Mouse (Mus musculus) kidney, postnatal 0 days (tissue): ENCODE data around the gene Dleu7. TPM values are rescaled to one million over a fixed set of nuclear protein-coding genes. Genes with fewer than 3 reads are reported as not detected.

Experiments
- ATAC-seq: fragments of 200-750 bp; cut with Nextera tagmentation; replicated peaks from 2 replicates; pipeline ENCODE4 v1.8.0; 2017; ENCODE audit warnings: low read depth, moderate number of reproducible peaks, moderate TSS enrichment, moderate library complexity; ENCODE audit not compliant: low FRiP score
- DNase-seq: peaks from one replicate; pipeline ENCODE4 v3.0.0-alpha.2; 2016; ENCODE audit warnings: low spot score
- H3K27ac ChIP-seq: fragments of 300-500 bp; sonication (generic); 2 replicates; pipeline ENCODE4 v1.5.1; 2014; ENCODE audit warnings: mild to moderate bottlenecking
- H3K27me3 ChIP-seq: fragments of 300-500 bp; sonication (generic); 2 replicates; pipeline ENCODE4 v1.6.1; 2014; ENCODE audit warnings: low read length, mixed read lengths; ENCODE audit not compliant: insufficient read depth
- H3K36me3 ChIP-seq: fragments of 300-500 bp; sonication (generic); 2 replicates; pipeline ENCODE4 v1.6.1; 2014; ENCODE audit warnings: low read length, mixed read lengths; ENCODE audit not compliant: insufficient read depth
- H3K4me1 ChIP-seq: fragments of 300-500 bp; sonication (generic); replicated peaks from 2 replicates; pipeline ENCODE4 v1.6.1; 2014; ENCODE audit warnings: antibody characterized with exemption, low read length, mixed read lengths; ENCODE audit not compliant: insufficient read depth
- H3K4me2 ChIP-seq: fragments of 300-500 bp; sonication (generic); 2 replicates; pipeline ENCODE4 v1.6.1; 2014; ENCODE audit warnings: mild to moderate bottlenecking, low read length, moderate library complexity, mixed read lengths
- H3K4me3 ChIP-seq: fragments of 300-500 bp; sonication (generic); replicated peaks from 2 replicates; pipeline ENCODE4 v1.5.1; 2014; ENCODE audit warnings: low read depth, low read length
- H3K9ac ChIP-seq: fragments of 300-500 bp; sonication (generic); 2 replicates; pipeline ENCODE4 v1.6.1; 2014; ENCODE audit warnings: low read depth, low read length
- H3K9me3 ChIP-seq: fragments of 300-500 bp; sonication (generic); replicated peaks from 2 replicates; pipeline ENCODE4 v1.6.1; 2016; ENCODE audit warnings: low read length, inconsistent platforms, mixed read lengths
- CTCF ChIP-seq: IDR thresholded peaks from 2 replicates; pipeline ENCODE4 v1.5.1; 2016; ENCODE audit warnings: antibody characterized with exemption, low read depth, mild to moderate bottlenecking, moderate library complexity
- WGBS: fragments of 180-500 bp; shearing (Covaris S2); extraction: QIAGEN DNeasy Blood & Tissue Kit; methylation state at CpG from one replicate; pipeline ENCODE4 v1.1.7; 2014; 5-methylcytosine and 5-hydroxymethylcytosine counted together
- polyA plus RNA-seq: library from polyadenylated mRNA; unstranded; fragments of >200 nt; fragmentation: Nextera tagmentation; extraction: Ambion mirVana; gene quantifications from 2 replicates; pipeline ENCODE4 v1.2.1, GENCODE M21; 2015

Dleu7 gene
- polyA plus RNA-seq, 1 experiment from 2014 or later = 8.7 TPM

DNA sequence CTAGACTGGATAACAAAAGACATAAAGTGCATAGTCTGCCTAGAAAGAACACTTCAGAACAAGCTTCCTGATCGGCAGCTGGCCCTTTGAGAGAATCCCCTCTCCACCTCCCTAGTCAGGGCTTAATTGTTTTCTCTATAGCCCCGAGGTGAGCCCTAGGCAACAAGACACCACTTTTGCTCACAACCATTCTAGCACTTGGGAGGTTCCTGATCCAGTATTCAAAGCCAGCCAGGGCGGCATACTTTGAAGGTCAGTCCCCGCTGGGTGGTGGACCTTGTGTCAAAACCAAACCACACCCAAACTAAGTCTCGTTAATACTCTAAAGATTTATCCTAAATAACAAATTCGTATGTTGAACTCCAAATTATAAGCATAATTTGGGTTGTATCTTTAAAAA is 38.6 kb upstream of the Dleu7 start:
- TF ChIP-seq CTCF = no peak

DNA sequence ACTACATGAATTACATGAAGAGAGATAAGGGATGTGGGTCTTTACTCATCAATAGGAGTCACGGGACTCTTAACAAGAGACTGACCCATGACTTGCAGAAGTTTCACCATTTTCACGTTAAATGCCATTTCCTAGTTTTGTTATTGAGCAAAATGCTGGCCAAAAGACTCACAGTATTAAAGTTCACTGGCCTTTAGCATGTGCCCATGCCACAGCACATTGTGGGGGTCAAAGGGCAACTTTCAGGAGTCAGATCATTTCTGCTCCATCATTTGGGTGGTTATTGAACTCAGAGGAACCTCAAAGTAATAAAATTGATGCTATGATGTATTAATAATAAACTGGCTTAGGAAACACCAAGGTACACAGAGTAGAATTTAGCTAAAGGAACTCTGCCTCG is 36.8 kb upstream of the Dleu7 start:
- H3K27me3 ChIP-seq = no peaks in the 10 kb centered on the region
- H3K4me2 ChIP-seq = no peak overlapping the region
- no peak overlapping the region for H3K27ac ChIP-seq
- H3K9me3 ChIP-seq = no peaks in the 10 kb centered on the region
- ATAC-seq = no peak
- DNase-seq = no peak
- H3K4me1 ChIP-seq = peaks cover 4% of the 10 kb centered on the region; the same call in 1 of the 2 replicates
- no peaks in the 10 kb centered on the region for H3K36me3 ChIP-seq
- H3K4me3 ChIP-seq = no peak overlapping the region
- WGBS = 87% methylated on average over 3 of the region's 3 CpGs
- TF ChIP-seq CTCF = no peak
- no peak overlapping the region for H3K9ac ChIP-seq

More for the DNA sequence above, 38.6 kb upstream of the Dleu7 start:
- Histone ChIP-seq H3K4me1 (peaks cover 4% of the 10 kb centered on the region; the same call in 1 of the 2 replicates), H3K27ac (no peak overlapping the region), H3K9me3 (no peaks in the 10 kb centered on the region), H3K27me3 (no peaks in the 10 kb centered on the region), H3K4me2 (peak overlapping the region; percentile 79), H3K36me3 (no peaks in the 10 kb centered on the region), H3K9ac (no peak overlapping the region), H3K4me3 (peak overlapping the region; percentile 78)
- DNase-seq (no peak), ATAC-seq (no peak; the same call in 1 of the 2 replicates)
- WGBS = 15% methylated on average over 6 of the region's 6 CpGs

- 44% methylated on average over 6 of the region's 6 CpGs for WGBS
- H3K27ac ChIP-seq = no peak overlapping the region
- no peak for TF ChIP-seq CTCF
- no peaks in the 10 kb centered on the region for H3K9me3 ChIP-seq
- DNase-seq (no peak), ATAC-seq (no peak)
- H3K4me2 ChIP-seq = no peak overlapping the region
- no peaks in the 10 kb centered on the region for H3K27me3 ChIP-seq
- H3K4me1 ChIP-seq = peaks cover 4% of the 10 kb centered on the region; the same call in 1 of the 2 replicates
- H3K4me3 ChIP-seq = no peak overlapping the region
- no peaks in the 10 kb centered on the region for H3K36me3 ChIP-seq
- no peak overlapping the region for H3K9ac ChIP-seq
Measured at GRCm38 (mm10) chr14:62328606-62329005, 35.8 kb upstream of the Dleu7 start.

DNA sequence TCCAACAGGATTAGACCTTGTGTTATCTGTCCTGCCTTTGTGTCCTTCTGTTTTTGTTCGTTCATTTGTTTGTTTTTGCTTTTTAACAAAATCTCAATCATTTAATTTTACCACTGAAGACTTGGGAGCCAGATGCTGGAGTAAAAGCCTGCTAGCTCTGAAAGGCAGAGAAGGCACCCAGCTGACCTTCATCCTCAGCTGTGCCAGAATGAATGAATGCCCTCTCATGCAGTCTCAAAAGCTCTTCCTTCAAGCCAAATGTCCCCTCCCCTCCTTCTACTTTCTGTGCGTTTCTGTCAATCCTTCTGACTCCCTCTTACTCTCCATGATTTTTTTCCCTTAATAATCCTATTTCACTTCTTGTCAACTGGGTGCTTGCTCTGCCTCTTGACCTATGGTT is 34.3 kb upstream of the Dleu7 start:
- no peak for DNase-seq
- Histone ChIP-seq H3K4me2 (no peak overlapping the region), H3K36me3 (no peaks in the 10 kb centered on the region), H3K27me3 (no peaks in the 10 kb centered on the region), H3K9me3 (no peaks in the 10 kb centered on the region), H3K4me3 (no peak overlapping the region), H3K27ac (no peak overlapping the region), H3K9ac (no peak overlapping the region), H3K4me1 (peaks cover 7% of the 10 kb centered on the region; the same call in 1 of the 2 replicates)
- ATAC-seq = no peak
- no peak for TF ChIP-seq CTCF
- WGBS = 47% methylated on average over 2 of the region's 2 CpGs

DNA sequence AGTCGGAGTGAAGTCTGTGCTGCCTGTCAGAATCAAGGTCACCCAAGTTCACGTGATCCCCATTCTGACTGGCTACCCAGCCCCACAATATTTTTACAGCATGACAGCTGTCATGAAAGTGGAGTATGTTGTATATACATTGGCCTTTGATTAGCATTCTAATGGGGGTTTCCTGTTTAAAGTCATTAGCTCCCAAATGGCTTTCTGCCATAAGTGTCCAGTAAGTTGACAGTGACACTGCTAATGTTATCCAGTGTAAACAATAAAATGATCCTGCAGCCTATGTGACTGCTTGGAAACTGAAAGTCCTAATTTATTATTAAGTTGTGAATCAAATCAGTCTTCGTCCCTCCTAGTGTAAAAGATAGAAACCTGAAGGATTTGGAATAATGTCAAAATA is 33.2 kb upstream of the Dleu7 start:
- H3K27ac ChIP-seq = no peak overlapping the region
- H3K4me1 ChIP-seq = 0 out of 2 replicates have a peak, but pooled peaks cover 3% of the 10 kb centered on the region
- no peaks in the 10 kb centered on the region for H3K27me3 ChIP-seq
- H3K9ac ChIP-seq = no peak overlapping the region
- H3K4me3 ChIP-seq = no peak overlapping the region
- ATAC-seq = no peak
- no peak overlapping the region for H3K4me2 ChIP-seq
- peak; percentile 30 for DNase-seq
- H3K36me3 ChIP-seq = no peaks in the 10 kb centered on the region
- 56% methylated on average over 3 of the region's 3 CpGs for WGBS
- no peak for TF ChIP-seq CTCF
- H3K9me3 ChIP-seq = no peaks in the 10 kb centered on the region

DNA sequence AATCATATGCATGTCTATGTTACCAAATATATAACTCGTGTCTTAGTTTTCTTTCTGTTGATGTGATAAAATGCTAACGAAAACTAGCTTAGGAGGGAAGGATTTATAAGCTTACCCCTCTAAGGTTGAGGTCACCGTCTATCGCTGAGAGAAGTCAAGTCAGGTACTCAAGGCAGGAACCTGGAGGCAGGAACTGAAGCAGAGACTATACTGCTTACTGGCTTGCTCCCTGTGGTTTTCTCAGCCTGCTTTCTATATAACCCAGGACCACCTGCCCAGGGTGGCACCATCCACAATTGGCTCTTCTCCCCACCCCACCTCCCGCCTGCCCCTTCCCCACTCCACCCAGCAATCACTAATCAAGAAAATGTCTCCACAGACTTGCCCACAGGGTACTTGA is 32.1 kb upstream of the Dleu7 start:
- no peak overlapping the region for H3K27ac ChIP-seq
- no peak overlapping the region for H3K4me3 ChIP-seq
- 0 out of 2 replicates have a peak, but pooled peaks cover 3% of the 10 kb centered on the region for H3K4me1 ChIP-seq
- H3K9ac ChIP-seq = no peak overlapping the region
- WGBS = 81% methylated on average over 5 of the region's 5 CpGs
- H3K27me3 ChIP-seq = no peaks in the 10 kb centered on the region
- TF ChIP-seq CTCF = no peak
- DNase-seq = no peak
- ATAC-seq = no peak
- H3K9me3 ChIP-seq = no peaks in the 10 kb centered on the region
- no peak overlapping the region for H3K4me2 ChIP-seq
- no peaks in the 10 kb centered on the region for H3K36me3 ChIP-seq

DNA sequence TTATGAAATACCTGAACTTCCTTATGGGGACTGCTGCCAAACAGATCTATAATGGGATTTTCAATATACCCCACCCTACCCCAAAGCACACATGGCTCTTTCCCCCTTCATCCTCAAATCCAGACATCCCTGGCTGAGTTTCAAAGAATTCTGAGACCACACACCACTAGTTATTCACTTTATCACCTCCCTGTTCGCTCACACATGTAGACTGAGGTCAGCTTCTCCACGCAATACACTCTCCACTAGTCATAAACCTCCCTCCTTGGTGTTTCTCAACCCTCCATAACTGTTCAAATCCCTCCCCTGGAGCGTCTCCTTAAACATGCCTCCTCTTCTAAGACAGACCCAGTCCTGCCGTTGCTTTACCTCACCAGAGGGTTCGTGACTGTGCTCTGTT is 30.6 kb upstream of the Dleu7 start:
- WGBS = 67% methylated on average over 5 of the region's 5 CpGs
- Histone ChIP-seq H3K4me3 (no peak overlapping the region), H3K36me3 (no peaks in the 10 kb centered on the region), H3K9me3 (no peaks in the 10 kb centered on the region), H3K27me3 (no peaks in the 10 kb centered on the region), H3K4me2 (no peak overlapping the region), H3K9ac (no peak overlapping the region), H3K27ac (no peak overlapping the region), H3K4me1 (0 out of 2 replicates have a peak, but pooled peaks cover 3% of the 10 kb centered on the region)
- ATAC-seq (no peak), DNase-seq (no peak)
- no peak for TF ChIP-seq CTCF
